Mouse (Mus musculus): ENCODE measurements around the gene Reep1. TPM values are rescaled to one million over a fixed set of nuclear protein-coding genes. Genes with fewer than 3 reads are reported as not detected.
A peak's percentile ranks its signal among the peaks of the same experiment; 100 is the strongest.

The Reep1 gene
- polyA plus RNA-seq (2014; fragmentation: Nextera tagmentation; extraction: Ambion mirVana), result 16.8 and 22.5 TPM in 2 replicates

- H3K9me3 ChIP-seq (ENCODE audit: control insufficient read depth, low read depth, low read length), result no peaks in the 10 kb centered on the region
- peak; percentile 89 for ATAC-seq (ENCODE audit: insufficient number of reproducible peaks, insufficient read depth, low FRiP score, low read depth)
- H3K27ac ChIP-seq (ENCODE audit: low read length), result no peak within 1 kb of the TSS
- peak within 1 kb of the TSS; percentile 95 for H3K4me2 ChIP-seq (replicated peaks; ENCODE audit: low read depth, low read length)
- H3K4me1 ChIP-seq (ENCODE audit: control insufficient read depth, insufficient read depth, low read length), result no peaks in the 10 kb centered on the region
- under 1% methylated on average over 87 of the region's 91 CpGs for WGBS
- peak within 1 kb of the TSS; percentile 61 for H3K4me3 ChIP-seq (ENCODE audit: low read depth, low read length)
- H3K9ac ChIP-seq (replicated peaks; ENCODE audit: low read depth, low read length), result peak within 1 kb of the TSS; percentile 58; the same call in 1 of the 2 replicates
- H3K36me3 ChIP-seq (ENCODE audit: control insufficient read depth, insufficient read depth, low read length), result no peaks in the 10 kb centered on the region
- H3K27me3 ChIP-seq (ENCODE audit: control insufficient read depth, insufficient read depth, low read length), result no peaks in the 10 kb centered on the region
Measured at GRCm38 (mm10) chr6:71707511-71708501, at the start of gene Reep1. TSS of gene Reep1 (plus strand) at chr6:71707561.

- Histone ChIP-seq H3K9ac (replicated peaks; ENCODE audit: low read depth, low read length) (no peak overlapping the region), H3K9me3 (ENCODE audit: control insufficient read depth, low read depth, low read length) (no peaks in the 10 kb centered on the region), H3K27me3 (ENCODE audit: control insufficient read depth, insufficient read depth, low read length) (no peaks in the 10 kb centered on the region), H3K4me3 (ENCODE audit: low read depth, low read length) (no peak overlapping the region), H3K4me2 (replicated peaks; ENCODE audit: low read depth, low read length) (no peak overlapping the region), H3K27ac (ENCODE audit: low read length) (no peak overlapping the region), H3K4me1 (ENCODE audit: control insufficient read depth, insufficient read depth, low read length) (peaks cover 2% of the 10 kb centered on the region; the same call in 1 of the 2 replicates), H3K36me3 (ENCODE audit: control insufficient read depth, insufficient read depth, low read length) (no peaks in the 10 kb centered on the region)
- WGBS, result 55% methylated on average over 2 of the region's 2 CpGs
- no peak for ATAC-seq (ENCODE audit: insufficient number of reproducible peaks, insufficient read depth, low FRiP score, low read depth)
Measured at GRCm38 (mm10) chr6:71658290-71658689, 49.1 kb upstream of the Reep1 start.

GRCm38 (mm10) chr6:71664511-71664910 lies 42.9 kb upstream of the Reep1 start:
- no peaks in the 10 kb centered on the region for H3K9me3 ChIP-seq (ENCODE audit: control insufficient read depth, low read depth, low read length)
- no peak overlapping the region for H3K9ac ChIP-seq (replicated peaks; ENCODE audit: low read depth, low read length)
- no peak overlapping the region for H3K27ac ChIP-seq (ENCODE audit: low read length)
- H3K4me3 ChIP-seq (ENCODE audit: low read depth, low read length), result no peak overlapping the region
- WGBS, result 77% methylated on average over 1 of the region's 1 CpGs
- no peak for ATAC-seq (ENCODE audit: insufficient number of reproducible peaks, insufficient read depth, low FRiP score, low read depth)
- no peaks in the 10 kb centered on the region for H3K27me3 ChIP-seq (ENCODE audit: control insufficient read depth, insufficient read depth, low read length)
- H3K36me3 ChIP-seq (ENCODE audit: control insufficient read depth, insufficient read depth, low read length), result no peaks in the 10 kb centered on the region
- no peak overlapping the region for H3K4me2 ChIP-seq (replicated peaks; ENCODE audit: low read depth, low read length)
- no peaks in the 10 kb centered on the region for H3K4me1 ChIP-seq (ENCODE audit: control insufficient read depth, insufficient read depth, low read length)

GRCm38 (mm10) chr6:71673166-71673565 lies 34.2 kb upstream of the Reep1 start:
- no peak overlapping the region for H3K9ac ChIP-seq (replicated peaks; ENCODE audit: low read depth, low read length)
- ATAC-seq (ENCODE audit: insufficient number of reproducible peaks, insufficient read depth, low FRiP score, low read depth), result no peak
- H3K4me1 ChIP-seq (ENCODE audit: control insufficient read depth, insufficient read depth, low read length), result no peaks in the 10 kb centered on the region
- H3K4me2 ChIP-seq (replicated peaks; ENCODE audit: low read depth, low read length), result no peak overlapping the region
- no peaks in the 10 kb centered on the region for H3K27me3 ChIP-seq (ENCODE audit: control insufficient read depth, insufficient read depth, low read length)
- no peaks in the 10 kb centered on the region for H3K36me3 ChIP-seq (ENCODE audit: control insufficient read depth, insufficient read depth, low read length)
- no peak overlapping the region for H3K27ac ChIP-seq (ENCODE audit: low read length)
- H3K9me3 ChIP-seq (ENCODE audit: control insufficient read depth, low read depth, low read length), result no peaks in the 10 kb centered on the region
- WGBS, result 63% methylated on average over 2 of the region's 2 CpGs
- H3K4me3 ChIP-seq (ENCODE audit: low read depth, low read length), result no peak overlapping the region

- no peaks in the 10 kb centered on the region for H3K27me3 ChIP-seq (ENCODE audit: control insufficient read depth, insufficient read depth, low read length)
- ATAC-seq (ENCODE audit: insufficient number of reproducible peaks, insufficient read depth, low FRiP score, low read depth), result no peak
- 70% methylated on average over 7 of the region's 7 CpGs for WGBS
- H3K9ac ChIP-seq (replicated peaks; ENCODE audit: low read depth, low read length), result no peak overlapping the region
- H3K4me2 ChIP-seq (replicated peaks; ENCODE audit: low read depth, low read length), result no peak overlapping the region
- no peak overlapping the region for H3K4me3 ChIP-seq (ENCODE audit: low read depth, low read length)
- H3K36me3 ChIP-seq (ENCODE audit: control insufficient read depth, insufficient read depth, low read length), result no peaks in the 10 kb centered on the region
- no peak overlapping the region for H3K27ac ChIP-seq (ENCODE audit: low read length)
- no peaks in the 10 kb centered on the region for H3K9me3 ChIP-seq (ENCODE audit: control insufficient read depth, low read depth, low read length)
- no peaks in the 10 kb centered on the region for H3K4me1 ChIP-seq (ENCODE audit: control insufficient read depth, insufficient read depth, low read length)
Measured at GRCm38 (mm10) chr6:71678891-71679290, 28.5 kb upstream of the Reep1 start.

GRCm38 (mm10) chr6:71695150-71695549 lies 12.2 kb upstream of the Reep1 start:
- Histone ChIP-seq H3K9ac (replicated peaks; ENCODE audit: low read depth, low read length) (no peak overlapping the region), H3K36me3 (ENCODE audit: control insufficient read depth, insufficient read depth, low read length) (no peaks in the 10 kb centered on the region), H3K4me3 (ENCODE audit: low read depth, low read length) (no peak overlapping the region), H3K27ac (ENCODE audit: low read length) (no peak overlapping the region), H3K4me2 (replicated peaks; ENCODE audit: low read depth, low read length) (no peak overlapping the region), H3K27me3 (ENCODE audit: control insufficient read depth, insufficient read depth, low read length) (no peaks in the 10 kb centered on the region), H3K9me3 (ENCODE audit: control insufficient read depth, low read depth, low read length) (no peaks in the 10 kb centered on the region), H3K4me1 (ENCODE audit: control insufficient read depth, insufficient read depth, low read length) (no peaks in the 10 kb centered on the region)
- ATAC-seq (ENCODE audit: insufficient number of reproducible peaks, insufficient read depth, low FRiP score, low read depth), result no peak
- 90% methylated on average over 2 of the region's 2 CpGs for WGBS

GRCm38 (mm10) chr6:71695599-71695998 lies 11.8 kb upstream of the Reep1 start:
- Histone ChIP-seq H3K9me3 (ENCODE audit: control insufficient read depth, low read depth, low read length) (no peaks in the 10 kb centered on the region), H3K4me1 (ENCODE audit: control insufficient read depth, insufficient read depth, low read length) (no peaks in the 10 kb centered on the region), H3K4me3 (ENCODE audit: low read depth, low read length) (no peak overlapping the region), H3K27me3 (ENCODE audit: control insufficient read depth, insufficient read depth, low read length) (no peaks in the 10 kb centered on the region), H3K36me3 (ENCODE audit: control insufficient read depth, insufficient read depth, low read length) (no peaks in the 10 kb centered on the region), H3K4me2 (replicated peaks; ENCODE audit: low read depth, low read length) (no peak overlapping the region), H3K9ac (replicated peaks; ENCODE audit: low read depth, low read length) (no peak overlapping the region), H3K27ac (ENCODE audit: low read length) (no peak overlapping the region)
- ATAC-seq (ENCODE audit: insufficient number of reproducible peaks, insufficient read depth, low FRiP score, low read depth), result no peak
- 64% methylated on average over 3 of the region's 3 CpGs for WGBS

- no peak overlapping the region for H3K4me3 ChIP-seq (ENCODE audit: low read depth, low read length)
- no peak overlapping the region for H3K4me2 ChIP-seq (replicated peaks; ENCODE audit: low read depth, low read length)
- no peaks in the 10 kb centered on the region for H3K36me3 ChIP-seq (ENCODE audit: control insufficient read depth, insufficient read depth, low read length)
- H3K27me3 ChIP-seq (ENCODE audit: control insufficient read depth, insufficient read depth, low read length), result no peaks in the 10 kb centered on the region
- no peaks in the 10 kb centered on the region for H3K9me3 ChIP-seq (ENCODE audit: control insufficient read depth, low read depth, low read length)
- ATAC-seq (ENCODE audit: insufficient number of reproducible peaks, insufficient read depth, low FRiP score, low read depth), result no peak
- no peak overlapping the region for H3K27ac ChIP-seq (ENCODE audit: low read length)
- WGBS, result 75% methylated on average over 12 of the region's 12 CpGs
- no peaks in the 10 kb centered on the region for H3K4me1 ChIP-seq (ENCODE audit: control insufficient read depth, insufficient read depth, low read length)
- no peak overlapping the region for H3K9ac ChIP-seq (replicated peaks; ENCODE audit: low read depth, low read length)
Measured at GRCm38 (mm10) chr6:71706871-71707270, 490 bp upstream of the Reep1 start.
